Mouse (Mus musculus): ENCODE results near the gene Micu2. TPM values are rescaled to one million over a fixed set of nuclear protein-coding genes. Genes with fewer than 3 reads are reported as not detected.

Gene Micu2
- 51.4 and 53.4 TPM in 2 replicates for polyA plus RNA-seq (2014; fragmentation: Nextera tagmentation; extraction: Ambion mirVana)

- Histone ChIP-seq H3K27me3 (replicated peaks; ENCODE audit: control insufficient read depth, insufficient read depth, low read length) (no peaks in the 10 kb centered on the region), H3K36me3 (ENCODE audit: control insufficient read depth, insufficient read depth, low read length) (no peaks in the 10 kb centered on the region), H3K9me3 (ENCODE audit: control insufficient read depth, low read length) (no peaks in the 10 kb centered on the region), H3K4me2 (ENCODE audit: low read length) (peak within 1 kb of the TSS; percentile 74), H3K9ac (ENCODE audit: low read length) (peak within 1 kb of the TSS; percentile 94), H3K4me1 (replicated peaks; ENCODE audit: control insufficient read depth, insufficient read depth, low read length) (peaks cover 10% of the 10 kb centered on the region), H3K27ac (ENCODE audit: low read depth) (peak within 1 kb of the TSS; percentile 75), H3K4me3 (ENCODE audit: low read depth, low read length) (peak within 1 kb of the TSS; percentile 86)
- ATAC-seq (replicated peaks; ENCODE audit: low FRiP score, low TSS enrichment, low read depth) (peak; percentile 96), DNase-seq (ENCODE audit: low spot score) (peak; percentile 89)
- 2% methylated on average over 64 of the region's 76 CpGs for WGBS
These were observed at the start of gene Micu2 for GRCm38 (mm10) chr14:57998526-57999401. Micu2 (minus strand) TSS chr14:57999262.

- Histone ChIP-seq H3K27ac (ENCODE audit: low read depth) (no peak overlapping the region), H3K9ac (ENCODE audit: low read length) (no peak overlapping the region), H3K4me3 (ENCODE audit: low read depth, low read length) (no peak overlapping the region), H3K36me3 (ENCODE audit: control insufficient read depth, insufficient read depth, low read length) (no peaks in the 10 kb centered on the region), H3K27me3 (replicated peaks; ENCODE audit: control insufficient read depth, insufficient read depth, low read length) (no peaks in the 10 kb centered on the region), H3K4me1 (replicated peaks; ENCODE audit: control insufficient read depth, insufficient read depth, low read length) (no peaks in the 10 kb centered on the region), H3K9me3 (ENCODE audit: control insufficient read depth, low read length) (no peaks in the 10 kb centered on the region), H3K4me2 (ENCODE audit: low read length) (no peak overlapping the region)
- DNase-seq (ENCODE audit: low spot score), result no peak
- WGBS, result 72% methylated on average over 4 of the region's 4 CpGs
- ATAC-seq (replicated peaks; ENCODE audit: low FRiP score, low TSS enrichment, low read depth), result peak; percentile 60; the same call in 1 of the 2 replicates
These were observed 47.7 kb upstream of the Micu2 start for GRCm38 (mm10) chr14:58046639-58047284.

- no peaks in the 10 kb centered on the region for H3K9me3 ChIP-seq (ENCODE audit: control insufficient read depth, low read length)
- no peak for DNase-seq (ENCODE audit: low spot score)
- H3K4me3 ChIP-seq (ENCODE audit: low read depth, low read length), result no peak overlapping the region
- no peak overlapping the region for H3K4me2 ChIP-seq (ENCODE audit: low read length)
- no peak overlapping the region for H3K9ac ChIP-seq (ENCODE audit: low read length)
- H3K36me3 ChIP-seq (ENCODE audit: control insufficient read depth, insufficient read depth, low read length), result no peaks in the 10 kb centered on the region
- no peak overlapping the region for H3K27ac ChIP-seq (ENCODE audit: low read depth)
- H3K4me1 ChIP-seq (replicated peaks; ENCODE audit: control insufficient read depth, insufficient read depth, low read length), result no peaks in the 10 kb centered on the region
- peaks cover 3% of the 10 kb centered on the region; the same call in 1 of the 2 replicates for H3K27me3 ChIP-seq (replicated peaks; ENCODE audit: control insufficient read depth, insufficient read depth, low read length)
- WGBS, result 53% methylated on average over 6 of the region's 6 CpGs
- ATAC-seq (replicated peaks; ENCODE audit: low FRiP score, low TSS enrichment, low read depth), result no peak
These were observed 37.1 kb upstream of the Micu2 start for GRCm38 (mm10) chr14:58036174-58036573.

GRCm38 (mm10) chr14:58034567-58034966 lies 35.5 kb upstream of the Micu2 start:
- DNase-seq (ENCODE audit: low spot score) (peak; percentile 84), ATAC-seq (replicated peaks; ENCODE audit: low FRiP score, low TSS enrichment, low read depth) (no peak)
- Histone ChIP-seq H3K36me3 (ENCODE audit: control insufficient read depth, insufficient read depth, low read length) (no peaks in the 10 kb centered on the region), H3K27me3 (replicated peaks; ENCODE audit: control insufficient read depth, insufficient read depth, low read length) (peaks cover 3% of the 10 kb centered on the region; the same call in 1 of the 2 replicates), H3K4me1 (replicated peaks; ENCODE audit: control insufficient read depth, insufficient read depth, low read length) (no peaks in the 10 kb centered on the region), H3K9ac (ENCODE audit: low read length) (no peak overlapping the region), H3K27ac (ENCODE audit: low read depth) (no peak overlapping the region), H3K4me3 (ENCODE audit: low read depth, low read length) (no peak overlapping the region), H3K4me2 (ENCODE audit: low read length) (no peak overlapping the region), H3K9me3 (ENCODE audit: control insufficient read depth, low read length) (no peaks in the 10 kb centered on the region)
- WGBS, result 11% methylated on average over 8 of the region's 8 CpGs

GRCm38 (mm10) chr14:58018869-58019268 lies 19.8 kb upstream of the Micu2 start:
- DNase-seq (ENCODE audit: low spot score) (no peak), ATAC-seq (replicated peaks; ENCODE audit: low FRiP score, low TSS enrichment, low read depth) (no peak)
- H3K4me2 ChIP-seq (ENCODE audit: low read length), result no peak overlapping the region
- H3K27me3 ChIP-seq (replicated peaks; ENCODE audit: control insufficient read depth, insufficient read depth, low read length), result no peaks in the 10 kb centered on the region
- no peaks in the 10 kb centered on the region for H3K36me3 ChIP-seq (ENCODE audit: control insufficient read depth, insufficient read depth, low read length)
- H3K9me3 ChIP-seq (ENCODE audit: control insufficient read depth, low read length), result peaks cover 3% of the 10 kb centered on the region; the same call in 1 of the 2 replicates
- no peak overlapping the region for H3K27ac ChIP-seq (ENCODE audit: low read depth)
- H3K4me1 ChIP-seq (replicated peaks; ENCODE audit: control insufficient read depth, insufficient read depth, low read length), result no peaks in the 10 kb centered on the region
- no peak overlapping the region for H3K9ac ChIP-seq (ENCODE audit: low read length)
- no peak overlapping the region for H3K4me3 ChIP-seq (ENCODE audit: low read depth, low read length)
- WGBS, result 38% methylated on average over 2 of the region's 2 CpGs

GRCm38 (mm10) chr14:58003852-58004251 lies 4.8 kb upstream of the Micu2 start:
- DNase-seq (ENCODE audit: low spot score) (no peak), ATAC-seq (replicated peaks; ENCODE audit: low FRiP score, low TSS enrichment, low read depth) (no peak)
- Histone ChIP-seq H3K36me3 (ENCODE audit: control insufficient read depth, insufficient read depth, low read length) (no peaks in the 10 kb centered on the region), H3K9me3 (ENCODE audit: control insufficient read depth, low read length) (no peaks in the 10 kb centered on the region), H3K4me1 (replicated peaks; ENCODE audit: control insufficient read depth, insufficient read depth, low read length) (peaks cover 5% of the 10 kb centered on the region; the same call in 1 of the 2 replicates), H3K27me3 (replicated peaks; ENCODE audit: control insufficient read depth, insufficient read depth, low read length) (no peaks in the 10 kb centered on the region), H3K4me2 (ENCODE audit: low read length) (no peak overlapping the region), H3K4me3 (ENCODE audit: low read depth, low read length) (no peak overlapping the region), H3K9ac (ENCODE audit: low read length) (no peak overlapping the region), H3K27ac (ENCODE audit: low read depth) (no peak overlapping the region)
- WGBS, result 53% methylated on average over 6 of the region's 6 CpGs

GRCm38 (mm10) chr14:58002161-58002560 lies 3.1 kb upstream of the Micu2 start:
- H3K4me2 ChIP-seq (ENCODE audit: low read length), result no peak overlapping the region
- no peaks in the 10 kb centered on the region for H3K27me3 ChIP-seq (replicated peaks; ENCODE audit: control insufficient read depth, insufficient read depth, low read length)
- no peaks in the 10 kb centered on the region for H3K9me3 ChIP-seq (ENCODE audit: control insufficient read depth, low read length)
- peaks cover 8% of the 10 kb centered on the region for H3K4me1 ChIP-seq (replicated peaks; ENCODE audit: control insufficient read depth, insufficient read depth, low read length)
- no peak overlapping the region for H3K9ac ChIP-seq (ENCODE audit: low read length)
- DNase-seq (ENCODE audit: low spot score) (no peak), ATAC-seq (replicated peaks; ENCODE audit: low FRiP score, low TSS enrichment, low read depth) (no peak)
- no peak overlapping the region for H3K27ac ChIP-seq (ENCODE audit: low read depth)
- no peaks in the 10 kb centered on the region for H3K36me3 ChIP-seq (ENCODE audit: control insufficient read depth, insufficient read depth, low read length)
- no peak overlapping the region for H3K4me3 ChIP-seq (ENCODE audit: low read depth, low read length)
- WGBS, result 95% methylated on average over 1 of the region's 1 CpGs

- Histone ChIP-seq H3K27ac (ENCODE audit: low read depth) (no peak overlapping the region), H3K4me1 (replicated peaks; ENCODE audit: control insufficient read depth, insufficient read depth, low read length) (peaks cover 10% of the 10 kb centered on the region), H3K27me3 (replicated peaks; ENCODE audit: control insufficient read depth, insufficient read depth, low read length) (no peaks in the 10 kb centered on the region), H3K9me3 (ENCODE audit: control insufficient read depth, low read length) (no peaks in the 10 kb centered on the region), H3K9ac (ENCODE audit: low read length) (peak overlapping the region; percentile 94), H3K4me3 (ENCODE audit: low read depth, low read length) (peak overlapping the region; percentile 86), H3K4me2 (ENCODE audit: low read length) (peak overlapping the region; percentile 74), H3K36me3 (ENCODE audit: control insufficient read depth, insufficient read depth, low read length) (no peaks in the 10 kb centered on the region)
- ATAC-seq (replicated peaks; ENCODE audit: low FRiP score, low TSS enrichment, low read depth), result no peak
- DNase-seq (ENCODE audit: low spot score), result no peak
- 33% methylated on average over 5 of the region's 5 CpGs for WGBS
These were observed 306 bp upstream of the Micu2 start for GRCm38 (mm10) chr14:57999402-57999734.

Data from intestine, embryonic 14.5 days (tissue).